Mouse (Mus musculus) liver, adult 2 months (tissue): ENCODE data around the gene Galns.

Source experiments
- CTCF ChIP-seq: fragments of 200-500 bp; IDR thresholded peaks from 2 replicates; pipeline ENCODE4 v1.5.1; 2011; ENCODE audit warnings: low read depth, low read length, control low read depth
- POLR2A ChIP-seq: fragments of 200-500 bp; IDR thresholded peaks from 2 replicates; pipeline ENCODE4 v1.6.1; 2011; ENCODE audit warnings: low read length, control low read depth; ENCODE audit not compliant: insufficient read depth; ENCODE audit errors: extremely low read depth

GRCm38 (mm10) chr8:122571750-122572267 is 39.5 kb downstream of the Galns start:
- no peak for TF ChIP-seq POLR2A
- TF ChIP-seq CTCF = no peak
